In genomic region chr6:115124675-115125357, GRCm38 (mm10) we compare ENCODE assay signal across 8 mouse cellular contexts. TPM values are rescaled to one million over a fixed set of nuclear protein-coding genes. Genes with fewer than 3 reads are reported as not detected.
DNase-seq lines count a peak whose midpoint lies in the region.

No protein-coding gene starts in this region.

- peak; percentile 6 for DNase-seq in urinary bladder, postnatal 14 days (ENCODE audit: low spot score)
- DNase-seq in urinary bladder, adult 18-20 months (ENCODE audit: low spot score in 2 of 2): no peak
- peak; percentile 61 to 76 for DNase-seq in frontal cortex, postnatal 36 days (ENCODE audit: low spot score in 2 of 2)
- peak; percentile 61 to 66 for DNase-seq in layer of hippocampus, postnatal 36 days
- DNase-seq in right cerebral cortex, postnatal 25 days: peak; percentile 65
- DNase-seq in thymus, postnatal 4 days: no peak
- DNase-seq in kidney, postnatal 10 days: no peak
- no peak for DNase-seq in urinary bladder, postnatal 4 days (ENCODE audit: low spot score in 2 of 2)

RNA-seq across cellular contexts. Expression of gene Syn2, which starts 9.9 kb away (rescaled TPM):
- total RNA-seq in layer of hippocampus, postnatal 36 days (2021): 100 to 1,000 TPM; 574 to 635 TPM

Comparison
In these comparisons a context has a peak if more than half of its experiments do, and no peak if none do; other contexts are left out.
1. DNase-seq: peak in urinary bladder, postnatal 14 days (single experiment), frontal cortex, postnatal 36 days (2 of 2), layer of hippocampus, postnatal 36 days (2 of 2) and right cerebral cortex, postnatal 25 days (single experiment); none in urinary bladder, adult 18-20 months (0 of 2), thymus, postnatal 4 days (single experiment), kidney, postnatal 10 days (single experiment) and urinary bladder, postnatal 4 days (0 of 2).